Mouse (Mus musculus) limb, embryonic 13.5 days (tissue): ENCODE measurements around the gene Tbx21. TPM values are rescaled to one million over a fixed set of nuclear protein-coding genes. Genes with fewer than 3 reads are reported as not detected.

ENCODE experiments used
- ATAC-seq: fragments of 200-750 bp; cut with Nextera tagmentation; 2 replicates; pipeline ENCODE4 v1.8.0; 2017; ENCODE audit warnings: low read depth, moderate number of reproducible peaks, moderate TSS enrichment; ENCODE audit not compliant: low FRiP score
- H3K27ac ChIP-seq: fragments of 300-500 bp; sonication (generic); 2 replicates; pipeline ENCODE4 v1.5.1; 2015; ENCODE audit warnings: inconsistent platforms, mild to moderate bottlenecking, moderate library complexity
- H3K27me3 ChIP-seq: fragments of 300-500 bp; sonication (generic); 2 replicates; pipeline ENCODE4 v1.6.1; 2015; ENCODE audit warnings: mild to moderate bottlenecking, inconsistent platforms
- H3K36me3 ChIP-seq: fragments of 300-500 bp; sonication (generic); 2 replicates; pipeline ENCODE4 v1.6.1; 2015; ENCODE audit warnings: inconsistent platforms, mild to moderate bottlenecking, moderate library complexity
- H3K4me1 ChIP-seq: fragments of 300-500 bp; sonication (generic); 2 replicates; pipeline ENCODE4 v1.6.1; 2015; ENCODE audit warnings: inconsistent platforms
- H3K4me2 ChIP-seq: fragments of 300-500 bp; sonication (generic); replicated peaks from 2 replicates; pipeline ENCODE4 v1.6.1; 2015; ENCODE audit warnings: inconsistent platforms, mild to moderate bottlenecking, moderate library complexity
- H3K4me3 ChIP-seq: fragments of 300-500 bp; sonication (generic); 2 replicates; pipeline ENCODE4 v1.5.1; 2015; ENCODE audit warnings: moderate library complexity, mild to moderate bottlenecking, inconsistent platforms
- H3K9ac ChIP-seq: fragments of 300-500 bp; sonication (generic); 2 replicates; pipeline ENCODE4 v1.6.1; 2015; ENCODE audit warnings: mild to moderate bottlenecking, inconsistent platforms
- H3K9me3 ChIP-seq: fragments of 300-500 bp; sonication (generic); 2 replicates; pipeline ENCODE4 v1.6.1; 2016; ENCODE audit warnings: inconsistent platforms
- WGBS: fragments of 180-500 bp; shearing (Covaris S2); methylation state at CpG from one replicate; pipeline ENCODE4 v1.1.7; 2015; 5-methylcytosine and 5-hydroxymethylcytosine counted together
- polyA plus RNA-seq: library from polyadenylated mRNA; unstranded; fragments of >200 nt; fragmentation: Nextera tagmentation; extraction: Ambion mirVana; gene quantifications from 2 replicates; pipeline ENCODE4 v1.2.1, GENCODE M21; 2015

Tbx21 gene
- polyA plus RNA-seq, 1 experiment from 2014 or later, result 0.09 TPM

GRCm38 (mm10) chr11:97074235-97074634 is 40.9 kb downstream of the Tbx21 start:
- Histone ChIP-seq H3K4me3 (no peak overlapping the region), H3K27me3 (no peaks in the 10 kb centered on the region), H3K4me1 (no peaks in the 10 kb centered on the region), H3K27ac (no peak overlapping the region), H3K4me2 (no peak overlapping the region), H3K9ac (no peak overlapping the region), H3K9me3 (no peaks in the 10 kb centered on the region), H3K36me3 (no peaks in the 10 kb centered on the region)
- 69% methylated on average over 8 of the region's 8 CpGs for WGBS
- no peak for ATAC-seq

GRCm38 (mm10) chr11:97072533-97072932 is 42.6 kb downstream of the Tbx21 start:
- H3K36me3 ChIP-seq, result peaks cover 15% of the 10 kb centered on the region
- no peak for ATAC-seq
- H3K4me3 ChIP-seq, result no peak overlapping the region
- 34% methylated on average over 3 of the region's 3 CpGs for WGBS
- no peaks in the 10 kb centered on the region for H3K4me1 ChIP-seq
- no peak overlapping the region for H3K9ac ChIP-seq
- H3K27ac ChIP-seq, result no peak overlapping the region
- H3K9me3 ChIP-seq, result no peaks in the 10 kb centered on the region
- no peak overlapping the region for H3K4me2 ChIP-seq
- H3K27me3 ChIP-seq, result no peaks in the 10 kb centered on the region

GRCm38 (mm10) chr11:97071129-97071528 is 44.0 kb downstream of the Tbx21 start:
- no peaks in the 10 kb centered on the region for H3K4me1 ChIP-seq
- H3K4me3 ChIP-seq, result no peak overlapping the region
- H3K9ac ChIP-seq, result no peak overlapping the region
- H3K4me2 ChIP-seq, result no peak overlapping the region
- WGBS, result 64% methylated on average over 1 of the region's 1 CpGs
- H3K9me3 ChIP-seq, result no peaks in the 10 kb centered on the region
- H3K27me3 ChIP-seq, result no peaks in the 10 kb centered on the region
- H3K36me3 ChIP-seq, result peaks cover 25% of the 10 kb centered on the region
- no peak for ATAC-seq
- no peak overlapping the region for H3K27ac ChIP-seq

- no peak overlapping the region for H3K4me2 ChIP-seq
- peaks cover 33% of the 10 kb centered on the region for H3K36me3 ChIP-seq
- H3K9me3 ChIP-seq, result no peaks in the 10 kb centered on the region
- no peaks in the 10 kb centered on the region for H3K27me3 ChIP-seq
- no peak overlapping the region for H3K4me3 ChIP-seq
- no peak overlapping the region for H3K27ac ChIP-seq
- H3K4me1 ChIP-seq, result no peaks in the 10 kb centered on the region
- no peak for ATAC-seq
- 84% methylated on average over 2 of the region's 2 CpGs for WGBS
- no peak overlapping the region for H3K9ac ChIP-seq
Measured at GRCm38 (mm10) chr11:97069770-97070169, 45.4 kb downstream of the Tbx21 start.

- Histone ChIP-seq H3K9ac (no peak overlapping the region; the same call in 1 of the 2 replicates), H3K36me3 (peaks cover 34% of the 10 kb centered on the region), H3K4me1 (no peaks in the 10 kb centered on the region), H3K4me3 (no peak overlapping the region), H3K9me3 (no peaks in the 10 kb centered on the region), H3K27me3 (no peaks in the 10 kb centered on the region), H3K4me2 (no peak overlapping the region), H3K27ac (no peak overlapping the region)
- ATAC-seq, result no peak
- 63% methylated on average over 1 of the region's 1 CpGs for WGBS
Measured at GRCm38 (mm10) chr11:97069333-97069732, 45.8 kb downstream of the Tbx21 start.

- Histone ChIP-seq H3K4me3 (no peak overlapping the region), H3K4me2 (no peak overlapping the region), H3K36me3 (peaks cover 39% of the 10 kb centered on the region), H3K4me1 (no peaks in the 10 kb centered on the region), H3K27me3 (no peaks in the 10 kb centered on the region), H3K9ac (no peak overlapping the region), H3K27ac (no peak overlapping the region), H3K9me3 (no peaks in the 10 kb centered on the region)
- WGBS, result 46% methylated on average over 22 of the region's 22 CpGs
- peak; percentile 46; the same call in 1 of the 2 replicates for ATAC-seq
Measured at GRCm38 (mm10) chr11:97066656-97067360, 48.3 kb downstream of the Tbx21 start.

- WGBS, result 90% methylated on average over 12 of the region's 12 CpGs
- ATAC-seq, result no peak
- peaks cover 49% of the 10 kb centered on the region for H3K36me3 ChIP-seq
Measured at GRCm38 (mm10) chr11:97065538-97066295, 49.4 kb downstream of the Tbx21 start.

GRCm38 (mm10) chr11:97063921-97064295 is 51.2 kb downstream of the Tbx21 start:
- no peak for ATAC-seq
- whole genome bisulfite sequencing, result 83% methylated on average over 3 of the region's 3 CpGs
- Histone ChIP-seq H3K36me3 (peaks cover 61% of the 10 kb centered on the region), H3K9ac (no peak overlapping the region), H3K9me3 (no peaks in the 10 kb centered on the region), H3K27me3 (no peaks in the 10 kb centered on the region), H3K4me1 (no peaks in the 10 kb centered on the region), H3K4me3 (no peak overlapping the region), H3K4me2 (no peak overlapping the region), H3K27ac (no peak overlapping the region)

More at GRCm38 (mm10) chr11:97065538-97066295, 49.4 kb downstream of the Tbx21 start:
- Histone ChIP-seq H3K9me3 (no peaks in the 10 kb centered on the region), H3K27me3 (no peaks in the 10 kb centered on the region), H3K4me2 (no peak overlapping the region), H3K4me3 (no peak overlapping the region), H3K9ac (no peak overlapping the region), H3K4me1 (no peaks in the 10 kb centered on the region), H3K27ac (no peak overlapping the region)

GRCm38 (mm10) chr11:97063274-97063920 is 51.7 kb downstream of the Tbx21 start:
- 69% methylated on average over 9 of the region's 9 CpGs for WGBS
- Histone ChIP-seq H3K9ac (0 out of 2 replicates have a peak overlapping the region, but pooled peaks have one; percentile 26), H3K4me3 (no peak overlapping the region), H3K9me3 (no peaks in the 10 kb centered on the region), H3K4me1 (no peaks in the 10 kb centered on the region), H3K4me2 (no peak overlapping the region), H3K36me3 (peaks cover 59% of the 10 kb centered on the region), H3K27ac (no peak overlapping the region), H3K27me3 (no peaks in the 10 kb centered on the region)
- no peak for ATAC-seq

GRCm38 (mm10) chr11:97052219-97052646 is 62.9 kb downstream of the Tbx21 start:
- Histone ChIP-seq H3K4me3 (peak overlapping the region; percentile 82; the same call in 1 of the 2 replicates), H3K27me3 (no peaks in the 10 kb centered on the region), H3K27ac (no peak overlapping the region), H3K36me3 (peaks cover 62% of the 10 kb centered on the region), H3K4me2 (peak overlapping the region; percentile 97), H3K4me1 (peaks cover 21% of the 10 kb centered on the region), H3K9ac (peak overlapping the region; percentile 90), H3K9me3 (no peaks in the 10 kb centered on the region)
- WGBS, result 23% methylated on average over 11 of the region's 11 CpGs
- ATAC-seq, result no peak

GRCm38 (mm10) chr11:97050944-97051586 is 64.1 kb downstream of the Tbx21 start:
- H3K4me3 ChIP-seq, result peak overlapping the region; percentile 82
- whole genome bisulfite sequencing, result 28% methylated on average over 13 of the region's 13 CpGs
- peaks cover 21% of the 10 kb centered on the region for H3K4me1 ChIP-seq
- ATAC-seq, result no peak
- no peaks in the 10 kb centered on the region for H3K27me3 ChIP-seq
- peaks cover 58% of the 10 kb centered on the region for H3K36me3 ChIP-seq
- H3K27ac ChIP-seq, result no peak overlapping the region; the same call in 1 of the 2 replicates
- H3K9me3 ChIP-seq, result no peaks in the 10 kb centered on the region
- H3K9ac ChIP-seq, result peak overlapping the region; percentile 90
- H3K4me2 ChIP-seq, result peak overlapping the region; percentile 97
